Mouse (Mus musculus) frontal cortex, adult 2 months (tissue): Measurements from ENCODE around the gene BC053393. TPM values are rescaled to one million over a fixed set of nuclear protein-coding genes. Genes with fewer than 3 reads are reported as not detected.
"Not testable (repeated sequence)": the region's sequence is repeated elsewhere in the genome, so short reads cannot be mapped to it uniquely, and the experiment has no call there.

Experiments
- DNase-seq, 2 experiments: peaks; one replicate each; pipeline ENCODE4 v3.0.0; 2022; ENCODE audit warnings: low spot score in 1 of 2; ENCODE audit errors: extremely low spot score in 1 of 2
- polyA plus RNA-seq: library from polyadenylated mRNA; depleted of rRNA; stranded (reverse); fragments of >200 nt; gene quantifications from 2 replicates; pipeline ENCODE4 v1.2.3, GENCODE M21; 2012; rRNA removed

Gene BC053393
- 0.04 TPM in 1 of 2 replicates, not detected in the other for polyA plus RNA-seq

DNA sequence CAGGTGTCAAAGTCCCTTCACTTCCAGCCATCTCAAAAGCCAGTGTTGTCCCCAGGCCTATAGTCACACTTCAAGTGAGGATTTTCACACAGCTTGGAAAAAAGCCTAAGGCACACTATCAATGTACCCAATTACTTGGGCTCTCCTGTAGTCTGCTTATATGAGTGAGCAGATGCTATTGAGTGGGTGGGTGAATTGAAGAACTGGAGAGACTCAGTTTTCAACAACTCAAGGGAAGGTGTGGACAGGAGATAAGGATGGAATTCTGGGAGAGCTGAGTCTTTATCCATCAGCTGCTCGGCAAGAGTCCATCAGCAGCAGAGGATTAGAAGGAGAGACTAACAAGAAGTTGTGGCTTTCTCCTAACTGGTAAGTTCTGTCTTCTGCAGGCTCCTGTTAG lies at the start of gene BC053393:
TSS of gene BC053393 (plus strand) at position 210 of the 400 bp plus-strand sequence.
- peak; percentile 13 to 51 for DNase-seq

DNA sequence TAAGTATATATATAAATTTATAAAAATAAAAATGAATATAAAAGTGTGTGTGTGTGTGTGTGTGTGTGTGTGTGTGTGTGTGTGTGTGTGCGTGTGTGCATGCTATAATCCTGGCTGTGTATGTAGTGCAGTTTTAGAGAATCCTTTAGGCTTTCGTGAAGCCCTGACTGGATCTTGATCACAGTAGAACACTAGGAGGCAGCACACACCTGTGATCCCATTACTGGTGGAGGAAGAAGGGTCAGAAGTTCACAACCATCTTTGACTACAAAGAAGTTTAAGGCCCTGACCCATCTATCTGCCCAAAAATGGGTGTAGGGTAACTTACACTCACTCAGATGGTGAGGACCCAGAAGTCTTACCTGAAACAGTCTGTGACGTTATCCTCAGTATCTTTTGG lies 48.6 kb upstream of the BC053393 start:
- peak in 1 of 2 experiments; percentile 17 for DNase-seq

DNA sequence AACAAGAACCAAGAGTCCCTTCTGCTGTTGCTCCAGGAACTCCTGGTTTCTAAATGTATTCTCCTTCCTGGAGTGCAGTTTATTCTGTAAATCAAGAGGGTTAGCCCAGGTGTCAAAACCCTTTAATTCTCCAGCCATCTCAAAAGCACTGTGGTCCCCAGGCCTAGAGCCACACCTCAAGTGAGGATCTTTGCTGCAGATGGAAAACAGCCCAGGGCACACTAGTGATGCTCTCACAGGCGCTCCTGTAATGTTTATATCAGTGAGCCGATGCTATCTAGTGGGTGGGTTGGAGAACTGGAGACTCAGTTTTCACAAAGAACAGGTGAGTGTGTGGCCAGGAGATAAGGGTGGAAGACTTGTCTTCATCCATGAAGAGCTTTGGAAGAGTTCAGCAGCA lies 47.4 kb upstream of the BC053393 start, which contains the start of gene Gm12169:
TSS of gene Gm12169 (plus strand) at position 301 of the 400 bp plus-strand sequence.
- DNase-seq: no peak

DNA sequence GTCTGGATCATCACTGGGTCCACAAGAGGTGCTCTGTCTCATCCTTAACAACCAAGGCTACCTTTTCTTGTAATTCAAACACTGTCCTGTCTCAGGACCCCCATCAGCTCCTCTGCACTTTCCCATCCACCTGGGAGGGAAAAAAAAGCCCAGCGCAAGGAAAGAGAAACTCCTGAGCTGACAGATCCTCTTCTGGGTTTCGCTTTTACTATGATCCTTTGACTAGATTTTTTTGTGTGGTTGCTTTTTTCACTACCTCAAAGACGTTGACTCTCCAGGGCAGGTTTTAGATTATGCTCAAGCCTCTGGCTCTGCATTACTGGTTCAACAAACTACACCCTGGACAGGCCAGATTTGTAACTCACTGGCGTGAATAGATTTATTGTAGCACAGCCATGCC lies 41.2 kb upstream of the BC053393 start:
- DNase-seq: no peak

DNA sequence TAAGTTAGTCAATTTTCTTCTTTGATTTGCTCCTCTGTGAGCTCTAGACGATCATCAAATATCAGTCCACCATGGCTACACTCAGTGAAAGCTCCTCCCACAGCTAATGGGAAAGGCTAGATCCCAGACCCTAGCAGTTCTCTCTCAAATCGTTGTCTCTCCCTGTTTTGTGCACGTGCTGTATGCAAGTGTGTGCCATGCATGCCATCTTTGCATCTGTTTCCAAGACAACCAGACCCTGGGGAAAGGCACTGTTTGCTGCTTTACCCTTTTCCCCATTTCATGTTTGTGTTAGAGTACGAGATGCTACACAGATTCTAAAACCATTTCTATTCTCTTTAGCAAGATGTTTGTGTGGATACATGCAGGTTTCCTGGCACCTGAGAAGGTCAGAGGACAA lies 34.4 kb upstream of the BC053393 start:
- DNase-seq: no peak

DNA sequence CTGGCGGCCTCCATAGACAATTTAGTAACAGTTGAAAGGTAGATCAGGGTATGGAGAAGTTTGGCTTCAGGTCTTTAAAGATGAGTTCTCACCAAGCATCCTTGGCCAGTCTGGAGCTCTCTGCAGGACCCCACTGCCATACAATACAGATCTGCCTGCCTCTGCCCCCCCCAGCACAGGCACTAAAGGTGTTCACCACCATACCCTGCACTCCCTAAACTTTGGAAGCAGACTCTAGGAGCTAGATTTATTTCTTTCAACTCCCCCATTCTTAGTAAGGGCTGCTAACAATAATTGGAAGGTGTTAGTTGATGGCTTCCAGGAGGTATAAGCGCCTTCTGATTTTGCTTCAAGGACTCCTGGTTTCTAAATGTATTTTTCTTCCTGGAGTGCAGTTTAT lies 27.8 kb upstream of the BC053393 start:
- DNase-seq: no peak

DNA sequence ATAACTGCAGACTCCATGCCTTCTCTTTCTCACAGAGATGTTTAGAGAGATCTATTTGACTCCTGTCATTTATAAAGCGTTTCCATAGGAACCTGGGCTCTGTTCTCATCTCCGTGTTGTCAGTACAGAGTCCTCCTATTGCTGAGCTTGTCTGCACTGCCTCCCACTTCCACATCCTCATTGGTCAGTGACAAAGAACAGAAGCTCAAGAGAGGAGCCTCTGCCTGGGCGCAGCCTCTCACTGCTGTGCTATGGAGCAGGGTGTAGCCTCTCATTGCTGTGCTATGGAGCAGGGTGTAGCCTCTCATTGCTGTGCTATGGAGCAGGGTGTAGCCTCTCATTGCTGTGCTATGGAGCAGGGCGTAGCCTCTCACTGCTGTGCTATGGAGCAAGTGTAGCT lies 21.6 kb upstream of the BC053393 start:
- no peak for DNase-seq

DNA sequence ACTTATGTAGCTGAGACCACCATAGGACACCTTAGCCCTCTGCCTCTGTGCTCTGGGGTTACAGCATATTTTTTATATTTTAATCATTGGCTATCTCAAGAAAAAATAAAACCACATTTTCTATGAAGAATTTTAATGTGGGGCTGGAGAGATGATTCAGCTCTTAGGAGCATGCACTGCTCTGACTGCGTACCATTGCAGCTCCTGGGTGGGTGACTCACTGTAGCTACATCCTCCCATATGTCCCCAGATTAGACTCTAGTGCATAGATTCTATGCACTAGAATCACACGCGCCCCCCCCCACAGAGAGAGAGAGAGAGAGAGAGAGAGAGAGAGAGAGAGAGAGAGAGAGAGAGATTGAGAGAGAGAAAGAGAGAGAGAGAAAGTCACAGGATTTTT lies 18.6 kb upstream of the BC053393 start:
- peak in 1 of 2 experiments; percentile 51 for DNase-seq

DNA sequence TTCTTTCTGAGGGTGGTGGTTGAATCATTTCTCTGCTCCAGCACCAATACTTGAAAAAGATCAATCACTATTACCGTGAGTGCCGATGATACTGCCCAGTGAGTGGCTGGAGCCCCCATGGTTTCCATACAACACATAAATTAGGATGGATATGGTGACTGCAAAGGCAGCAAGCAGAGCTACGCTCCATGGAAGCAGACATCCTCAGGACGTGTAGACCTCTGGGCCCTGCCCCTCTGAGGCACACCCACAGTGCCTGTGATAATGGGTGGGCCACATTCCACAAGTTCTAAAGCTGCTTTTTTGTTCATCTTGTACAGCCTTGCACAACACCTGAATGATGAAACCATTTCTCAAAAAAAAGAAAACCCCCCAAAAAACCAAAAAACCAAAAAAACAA lies 10.2 kb upstream of the BC053393 start:
- no peak for DNase-seq

DNA sequence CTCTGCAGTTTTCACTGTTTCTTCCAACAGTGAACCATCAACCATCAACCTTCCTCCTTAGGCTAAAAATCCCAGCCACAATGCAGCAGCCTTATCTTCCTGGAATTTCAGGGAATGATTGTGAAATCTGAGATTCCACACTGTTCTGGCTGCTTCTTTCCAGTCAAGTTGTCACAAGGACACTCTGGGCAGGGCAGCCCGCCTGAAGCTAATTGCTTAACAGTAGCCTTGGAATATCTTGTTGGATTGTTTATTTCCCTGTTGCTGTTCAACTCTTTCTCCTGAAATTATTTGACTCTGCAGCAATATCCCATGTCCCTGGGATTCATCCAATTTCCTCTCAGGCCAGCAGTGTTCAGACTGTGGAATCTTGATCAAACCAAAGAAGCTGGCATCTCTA lies 6.7 kb upstream of the BC053393 start:
- DNase-seq: no peak

DNA sequence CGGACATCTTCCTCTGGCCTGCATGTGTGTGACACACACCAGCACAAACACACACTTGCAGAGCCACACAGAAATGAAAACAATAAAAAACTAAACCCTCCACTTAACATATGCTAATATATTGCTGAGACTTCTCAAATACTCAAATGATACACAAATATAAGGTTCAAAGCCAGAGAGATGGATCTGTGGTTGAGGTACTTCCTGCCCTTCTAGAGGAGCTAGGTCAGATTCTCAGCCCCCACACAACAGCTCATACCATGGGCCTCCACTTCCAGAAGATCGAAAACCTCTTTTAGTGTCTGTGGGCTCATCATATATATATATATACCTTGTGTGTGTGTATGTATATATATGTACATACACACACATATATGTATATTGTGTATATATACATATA lies 5.4 kb upstream of the BC053393 start:
- no peak for DNase-seq

DNA sequence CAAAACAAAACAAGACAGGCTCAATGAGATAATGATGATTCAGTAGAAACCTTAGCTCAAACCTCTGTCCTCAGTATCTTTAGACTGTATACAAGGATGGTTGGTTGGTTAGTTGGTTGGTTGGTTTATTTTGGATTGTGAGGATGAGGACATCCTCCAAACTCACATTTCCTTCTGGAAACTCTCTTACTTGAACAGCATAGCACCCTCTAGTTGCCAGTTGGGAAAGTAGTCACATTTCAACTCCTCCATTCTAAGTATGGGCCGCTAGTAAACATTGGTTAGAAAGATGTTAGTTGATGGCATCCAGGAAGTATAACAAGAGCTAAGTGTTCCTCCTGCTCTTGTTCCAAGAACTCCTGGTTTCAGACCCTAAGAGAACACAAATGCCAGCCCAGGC lies 2.2 kb upstream of the BC053393 start:
- DNase-seq: no peak

DNA sequence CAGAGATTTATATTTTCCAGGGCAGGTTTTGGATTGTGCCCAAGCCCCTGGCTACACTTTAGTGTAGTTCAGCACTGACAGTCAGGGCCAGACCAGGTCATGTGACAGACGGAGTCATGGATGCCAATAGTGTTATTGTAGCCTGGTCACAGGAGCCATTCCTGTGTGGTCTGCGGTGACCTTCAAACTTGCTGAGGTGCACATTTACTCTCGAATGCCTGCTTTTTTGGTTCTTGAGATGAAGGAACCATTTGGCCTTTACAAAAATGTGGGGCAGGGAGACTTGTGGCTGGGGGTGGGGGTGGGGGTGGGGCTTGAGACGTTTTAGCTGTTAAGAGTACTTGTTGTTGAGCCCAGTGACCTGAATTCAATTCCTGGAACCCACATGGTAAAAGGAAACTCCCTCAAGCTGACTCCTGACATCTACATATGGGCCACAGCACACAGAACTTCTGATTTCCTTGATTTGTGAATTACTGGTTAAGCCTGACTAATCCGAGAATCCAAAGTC lies 7.5 kb downstream of the BC053393 start:
- DNase-seq: no peak

DNA sequence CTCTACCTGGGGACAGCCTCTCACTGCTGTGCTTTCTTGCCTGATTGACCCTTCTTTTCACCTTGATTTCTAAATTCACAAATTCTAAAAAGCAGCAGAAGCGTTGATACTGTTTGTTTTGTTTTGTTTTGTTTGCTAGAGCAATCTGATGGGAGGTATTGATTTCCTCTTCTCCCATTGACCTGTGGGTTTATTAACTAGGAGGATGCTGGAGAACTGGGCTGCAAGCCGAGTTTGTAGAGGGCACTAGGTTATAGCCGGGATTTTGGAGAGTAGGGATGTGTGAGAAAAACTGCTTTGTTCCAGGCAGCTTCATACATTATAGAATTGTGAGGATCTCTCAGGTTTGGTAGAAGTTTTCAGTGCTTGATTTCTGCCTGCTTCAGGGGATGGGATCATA lies 9.1 kb downstream of the BC053393 start:
- no peak for DNase-seq

DNA sequence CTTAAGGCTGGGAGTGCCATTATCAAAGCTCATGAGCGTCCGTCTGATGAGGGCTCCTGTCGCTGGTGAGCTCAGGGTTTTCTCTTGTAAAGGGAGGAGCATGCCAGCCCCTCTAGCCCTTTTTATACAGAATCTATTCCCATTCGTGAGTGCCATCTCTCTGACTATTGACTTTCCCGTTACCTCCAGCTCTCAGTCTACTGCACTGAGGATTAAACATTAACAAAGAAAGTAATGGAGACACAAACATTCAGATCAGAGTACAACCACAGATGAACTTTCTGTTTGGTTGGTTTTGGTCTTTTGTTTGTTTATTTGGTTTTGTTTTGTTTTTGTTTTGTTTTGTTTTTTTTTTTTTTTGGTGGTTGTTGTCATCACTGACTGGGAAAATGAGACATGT lies 11.4 kb downstream of the BC053393 start:
- DNase-seq: no peak

DNA sequence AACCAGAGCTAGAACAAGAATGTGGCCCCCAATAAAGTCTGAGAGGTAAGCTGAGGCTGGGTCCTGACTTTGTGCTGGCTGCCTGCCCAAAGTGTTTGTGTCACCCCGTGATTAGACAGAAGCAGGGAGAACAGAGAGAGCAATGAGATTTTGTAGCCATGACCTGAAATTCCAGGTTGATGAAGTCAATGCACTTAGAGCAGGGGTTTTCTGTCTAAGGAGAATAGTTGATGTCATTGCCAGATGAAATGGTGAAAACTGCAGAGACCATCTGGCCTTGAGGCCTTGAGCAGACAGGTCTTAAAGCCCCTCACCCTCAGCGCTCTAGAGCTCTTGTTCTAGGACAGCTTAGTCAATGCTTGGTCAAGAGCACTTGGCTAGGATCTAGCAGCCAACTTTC lies 21.1 kb downstream of the BC053393 start:
- no peak for DNase-seq

DNA sequence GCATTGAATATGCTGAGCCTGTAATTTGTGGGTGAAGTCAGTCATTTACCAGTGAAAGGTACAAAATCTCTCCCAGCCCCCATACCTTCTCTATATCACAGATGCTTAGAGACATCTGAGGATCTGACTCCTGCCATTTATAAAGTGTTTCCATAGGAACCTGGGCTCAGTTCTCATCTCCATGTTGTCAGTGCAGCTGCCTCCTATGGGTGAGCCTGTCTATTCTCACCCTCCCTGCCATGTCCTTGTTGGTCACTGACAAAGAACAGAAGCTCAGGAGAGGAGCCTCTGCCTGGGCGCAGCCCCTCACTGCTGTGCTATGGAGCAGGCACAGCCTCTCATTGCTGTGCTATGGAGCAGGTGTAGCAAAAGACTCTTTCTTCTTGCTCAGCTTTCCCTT lies 48.6 kb downstream of the BC053393 start:
- no peak for DNase-seq

DNA sequence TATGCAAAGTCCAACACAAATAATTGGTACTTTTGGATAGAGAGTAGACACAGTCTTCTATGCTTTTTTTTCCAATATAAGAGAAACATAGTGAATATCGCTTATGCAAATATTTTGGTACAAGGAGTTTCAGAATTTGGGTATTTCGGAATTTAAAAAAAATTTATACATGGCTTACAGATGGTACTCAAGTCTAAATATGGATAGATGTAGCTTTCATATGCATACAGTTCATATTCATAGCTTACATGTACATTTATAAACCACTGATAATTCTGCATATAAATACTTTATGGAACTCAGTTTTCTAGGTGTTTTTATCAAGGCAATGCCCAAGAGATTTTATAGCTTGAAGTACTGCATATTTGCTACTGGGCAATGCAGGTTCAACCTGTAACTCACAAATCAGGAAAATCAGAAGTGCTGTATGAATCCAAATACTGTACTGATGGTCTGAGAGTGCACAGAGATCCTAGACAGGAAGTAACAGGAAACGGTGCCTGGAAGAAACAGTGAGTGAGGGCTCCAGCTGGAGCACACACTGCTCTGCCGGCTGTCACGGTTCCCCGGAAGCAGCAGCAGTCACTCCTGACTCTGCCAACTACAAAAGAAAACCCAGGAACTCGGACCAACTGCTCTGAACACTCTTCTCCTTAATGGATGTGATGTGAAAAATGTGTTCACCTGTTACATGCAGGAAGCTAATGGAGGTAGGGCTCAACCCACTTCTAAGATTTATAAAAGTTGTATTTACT lies 49.3 kb downstream of the BC053393 start:
- DNase-seq: no peak

DNA sequence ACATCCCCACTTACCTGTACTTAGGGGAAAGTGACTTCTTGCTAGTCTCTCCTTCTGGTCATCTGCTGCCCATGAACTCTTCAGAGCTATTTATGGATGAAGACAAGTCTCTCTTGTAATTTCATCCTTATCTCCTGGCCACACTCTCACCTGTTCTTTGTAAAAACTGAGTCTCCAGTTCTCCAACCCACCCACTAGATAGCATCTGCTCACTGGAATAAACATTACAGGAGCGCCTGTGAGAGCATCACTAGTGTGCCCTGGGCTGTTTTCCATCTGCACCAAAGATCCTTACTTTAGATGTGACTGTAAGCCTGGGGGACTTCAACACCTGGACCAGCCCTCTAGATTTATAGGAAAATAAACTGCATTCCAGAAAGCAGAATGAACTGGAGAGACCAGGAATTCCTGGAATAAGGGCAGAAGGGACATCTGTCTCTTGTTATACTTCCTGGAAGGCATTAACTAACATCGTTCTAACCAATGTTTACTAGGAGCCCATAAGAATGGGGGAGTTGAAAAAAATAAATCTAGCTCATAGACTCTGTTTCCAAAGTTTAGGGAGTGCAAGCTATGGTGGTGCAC lies 58.0 kb downstream of the BC053393 start, which contains the start of gene Dppa1:
TSS of gene Dppa1 (minus strand) at position 51 of the 585 bp plus-strand sequence.
- DNase-seq: no peak

DNA sequence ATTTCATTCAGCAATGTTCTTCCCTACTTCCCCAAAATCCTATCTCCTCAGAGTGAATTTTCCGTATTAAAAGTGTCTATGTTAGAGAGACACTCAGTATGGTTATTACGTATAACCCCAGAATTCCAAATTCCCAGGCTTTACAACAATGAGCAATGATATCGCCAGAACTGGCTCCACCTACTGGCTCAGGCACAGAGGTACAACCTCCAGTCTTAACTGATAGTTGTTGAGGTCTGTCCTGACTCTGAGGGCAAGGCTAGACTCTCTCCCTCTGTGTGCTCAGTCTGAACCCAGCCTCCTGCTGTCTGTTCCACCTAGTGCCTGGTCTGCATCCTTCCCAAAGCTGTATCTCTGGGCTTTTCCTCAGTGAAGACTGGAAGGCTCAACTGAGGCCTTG lies 60.3 kb downstream of the BC053393 start:
- peak in 1 of 2 experiments; percentile 63 for DNase-seq

DNA sequence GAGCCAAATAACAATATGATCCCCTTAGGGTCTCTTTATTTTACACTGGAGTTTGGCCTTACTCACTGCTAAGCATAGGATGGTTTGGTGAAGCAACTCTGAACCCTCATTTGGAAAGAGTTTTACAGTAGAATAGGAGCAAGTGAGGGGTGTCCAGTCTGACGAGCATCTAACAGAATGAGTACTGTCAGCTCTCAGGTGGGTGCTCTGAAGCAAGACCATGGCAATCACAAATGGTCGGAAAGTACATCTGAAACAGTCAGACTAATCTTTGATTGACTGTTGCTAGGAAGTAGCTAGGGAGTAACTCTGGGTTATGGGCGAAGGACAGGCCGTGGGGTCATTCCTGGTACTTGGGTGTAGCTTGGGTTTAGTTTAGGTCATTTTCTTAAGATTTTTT lies 64.2 kb downstream of the BC053393 start:
- not testable (repeated sequence) for DNase-seq

DNA sequence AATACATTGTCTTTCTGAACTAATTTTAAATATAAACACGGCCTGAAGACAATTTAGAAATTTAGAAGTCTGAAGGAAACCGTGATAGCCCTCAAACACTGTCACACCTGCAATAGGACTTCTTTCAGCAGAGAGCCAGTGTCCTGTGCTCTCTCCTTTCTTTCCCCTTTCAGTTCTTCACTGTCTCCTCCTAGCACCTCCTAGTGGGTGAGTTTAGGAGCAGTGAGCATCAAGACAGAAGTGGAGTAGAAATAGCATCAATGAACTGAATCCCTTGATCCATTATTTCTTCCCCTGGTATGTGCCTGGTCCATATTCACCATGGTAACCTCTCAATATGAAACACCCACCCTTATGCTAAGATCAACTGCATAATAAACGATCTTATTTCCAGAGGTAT lies 65.2 kb downstream of the BC053393 start:
- DNase-seq: no peak
